Mouse (Mus musculus): ENCODE data around the gene Mup22. TPM values are rescaled to one million over a fixed set of nuclear protein-coding genes. Genes with fewer than 3 reads are reported as not detected.
"Not testable (repeated sequence)": the region's sequence is repeated elsewhere in the genome, so short reads cannot be mapped to it uniquely, and the experiment has no call there.

Gene Mup22
- total RNA-seq (2017), result not detected in 2 replicates

GRCm38 (mm10) chr4:60821363-60821762 lies at the start of gene Mup22:
Gene Mup22 (minus strand): TSS chr4:60821463.
- not testable (repeated sequence) for ATAC-seq (replicated peaks; ENCODE audit: low read depth, poor library complexity, severe bottlenecking)

GRCm38 (mm10) chr4:60840889-60841288 lies 19.6 kb upstream of the Mup22 start:
- ATAC-seq (replicated peaks; ENCODE audit: low read depth, poor library complexity, severe bottlenecking), result not testable (repeated sequence)

Other genes with a start within 250 kb of the Mup22 start
- not detected in 2 replicates for gene Mup10, start 239.3 kb downstream of the Mup22 start, total RNA-seq (2017)
- gene Mup11, start 159.1 kb downstream of the Mup22 start, total RNA-seq (2017), result not detected in 2 replicates
- not detected in 2 replicates for gene Mup12, start 80.1 kb downstream of the Mup22 start, total RNA-seq (2017)

All from common myeloid progenitor, adult 5-6 weeks (primary cell).